ENCODE assay signal across 9 mouse cellular contexts in the genomic region with DNA sequence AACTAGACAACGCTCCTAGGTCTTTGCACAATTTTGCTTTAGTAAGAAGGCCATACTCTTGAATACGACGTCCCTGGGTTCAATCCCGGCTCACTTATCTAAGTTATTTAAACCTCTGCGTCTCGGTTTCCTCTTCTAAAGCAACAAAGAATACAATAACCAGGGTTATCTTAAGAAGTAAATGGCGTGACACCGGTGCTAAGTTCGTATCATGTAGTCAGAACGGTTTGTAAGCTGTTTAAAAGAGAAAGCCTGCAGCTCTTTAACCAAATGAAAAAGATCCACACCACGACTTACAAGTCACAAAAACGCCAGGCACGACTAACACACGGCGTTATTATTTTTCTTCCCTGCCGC. TPM values are rescaled to one million over a fixed set of nuclear protein-coding genes. Genes with fewer than 3 reads are reported as not detected.
DNase-seq lines count a peak whose midpoint lies in the region; ATAC-seq and TF ChIP-seq lines count a peak whose summit lies in the region.
"Had no signal": no experiment of that assay in that cellular context is flagged by ENCODE, and none has a peak within 500 bp of the region (broad histone marks: within the 10 kb centered on the region; RNA-seq: fewer than 3 reads in every experiment).

No protein-coding gene starts in this region.

- ATAC-seq in erythroblast, adult 5-6 weeks (replicated peaks; ENCODE audit: low FRiP score, poor library complexity, severe bottlenecking) = no peak

- peaks cover 80% of the 10 kb centered on the region for H3K27me3 ChIP-seq in erythroblast, embryonic 14.5 days (ENCODE audit: control insufficient read depth)
- peaks cover 6% of the 10 kb centered on the region; the same call in 1 of the 2 replicates for H3K27me3 ChIP-seq in limb, embryonic 10.5 days (ENCODE audit: low read depth, poor library complexity, severe bottlenecking)
- H3K27me3 ChIP-seq in small intestine, adult 2 months (ENCODE audit: control insufficient read depth, insufficient read depth, low read length) = no peaks in the 10 kb centered on the region

- no peak for TF ChIP-seq CTCF in small intestine, adult 2 months (IDR thresholded peaks at IDR 0.05; ENCODE audit: extremely low read depth, insufficient read length, insufficient replicate concordance, low read depth, low read length)

- H3K4me3 ChIP-seq in erythroblast, embryonic 14.5 days (replicated peaks) = peak overlapping the region; percentile 64
- H3K4me3 ChIP-seq in limb, embryonic 10.5 days = peak overlapping the region; percentile 92
- H3K4me3 ChIP-seq in small intestine, adult 2 months (ENCODE audit: low read depth, low read length) = peak overlapping the region; percentile 95

- intact Hi-C loops in left cerebral cortex, postnatal 10 days (cut with DNase I) = loop anchor here (5.0 kb wide), 2 partner anchors 34 to 46 kb away; no protein-coding TSS in a partner anchor

- H3K4me1 ChIP-seq in erythroblast, embryonic 14.5 days (ENCODE audit: control insufficient read depth) = peaks cover 11% of the 10 kb centered on the region
- peaks cover 36% of the 10 kb centered on the region for H3K4me1 ChIP-seq in limb, embryonic 10.5 days
- H3K4me1 ChIP-seq in small intestine, adult 2 months (ENCODE audit: control insufficient read depth, insufficient read depth, insufficient read length, low read length) = peaks cover 13% of the 10 kb centered on the region

- peak; percentile 9 for DNase-seq in thymus, postnatal 4 days
- DNase-seq in thymus, postnatal 36 days = no peak
- no peak for DNase-seq in limb, embryonic 10.5 days (ENCODE audit: low spot score)
- DNase-seq in left cerebral cortex, postnatal 10 days (ENCODE audit: extremely low spot score in 1 of 2, low spot score in 2 of 2) = no peak
- DNase-seq in c-Kit-positive CD71-positive TER-119-positive erythroid progenitor cells, embryonic 14.5 days (ENCODE audit: low spot score) = no peak

- no peaks in the 10 kb centered on the region for H3K36me3 ChIP-seq in erythroblast, embryonic 14.5 days (ENCODE audit: control insufficient read depth)
- H3K36me3 ChIP-seq in limb, embryonic 10.5 days = no peaks in the 10 kb centered on the region
- no peaks in the 10 kb centered on the region for H3K36me3 ChIP-seq in small intestine, adult 2 months (ENCODE audit: control insufficient read depth, insufficient read depth, low read length)
- H3K36me3 ChIP-seq: G1E had no signal

- H3K27ac ChIP-seq in limb, embryonic 10.5 days = peak overlapping the region; percentile 100
- H3K27ac ChIP-seq in small intestine, adult 2 months (ENCODE audit: insufficient read depth, low read depth, low read length) = peak overlapping the region; percentile 82

- TF ChIP-seq POLR2A in small intestine, adult 2 months (IDR thresholded peaks at IDR 0.05; ENCODE audit: low read depth, low read length) = no peak

- peaks cover 2% of the 10 kb centered on the region; the same call in 1 of the 2 replicates for H3K9me3 ChIP-seq in erythroblast, embryonic 14.5 days (ENCODE audit: control insufficient read depth, low read length)
- no peaks in the 10 kb centered on the region for H3K9me3 ChIP-seq in limb, embryonic 10.5 days (replicated peaks)

- WGBS in limb, embryonic 10.5 days = 0% methylated on average over 16 of the region's 16 CpGs
- WGBS in small intestine, adult 2 months = 1% methylated on average over 16 of the region's 16 CpGs

RNA-seq across cellular contexts. Expression of gene Bmpr1a, which starts 1.7 kb away (rescaled TPM):
- not detected in 2 replicates for polyA plus RNA-seq in erythroblast, embryonic 14.5 days (2012)
- total RNA-seq in erythroblast, adult 5-6 weeks (2015; ENCODE audit: low replicate concordance) = 0.21 and 1.2 TPM in 2 replicates
- 0.42 and 0.77 TPM in 2 replicates for total RNA-seq in erythroblast, adult 5-6 weeks (2017; ENCODE audit: low replicate concordance)
- 45.7 and 58.5 TPM in 2 replicates for polyA plus RNA-seq in limb, embryonic 10.5 days (2016; fragmentation: Nextera tagmentation; extraction: Ambion mirVana)
- polyA plus RNA-seq in small intestine, adult 2 months (2012; rRNA removed) = 2.4 and 3.3 TPM in 2 replicates
- total RNA-seq in left cerebral cortex, postnatal 10 days (2021) = 10 to 100 TPM; 34.7 to 37.3 TPM
- polyA plus RNA-seq: G1E had no signal

RNA-seq across cellular contexts. Expression of gene 9230112D13Rik, which starts 21.2 kb away (rescaled TPM):
- polyA plus RNA-seq in erythroblast, embryonic 14.5 days (2012) = 0.05 TPM in 1 of 2 replicates, not detected in the other
- not detected in 2 replicates for total RNA-seq in erythroblast, adult 5-6 weeks (2015; ENCODE audit: low replicate concordance)
- total RNA-seq in erythroblast, adult 5-6 weeks (2017; ENCODE audit: low replicate concordance) = not detected in 2 replicates
- not detected in 2 replicates for polyA plus RNA-seq in limb, embryonic 10.5 days (2016; fragmentation: Nextera tagmentation; extraction: Ambion mirVana)
- polyA plus RNA-seq in small intestine, adult 2 months (2012; rRNA removed) = not detected in 2 replicates
- not detected for total RNA-seq in left cerebral cortex, postnatal 10 days (2021)
- total RNA-seq: G1E had no signal
- polyA plus RNA-seq: G1E had no signal

Comparison
In these comparisons a context has a peak if more than half of its experiments do, and no peak if none do; other contexts are left out.
1. RNA of gene Bmpr1a, which starts 1.7 kb away (polyA plus RNA-seq): 45.7 to 58.5 TPM in limb, embryonic 10.5 days; 2.4 to 3.3 TPM in small intestine, adult 2 months and not detected in erythroblast, embryonic 14.5 days; every median in the first group is over 10 times any median in the second.
2. Peak in every context shown above with its lines, with median percentiles within 50 percentile points of each other: H3K4me3 ChIP-seq.